In genomic region chr17:11735158-11735877, GRCm38 (mm10) we compare ENCODE assay signal across 20 mouse cellular contexts.
DNase-seq lines count a peak whose midpoint lies in the region; ATAC-seq lines count a peak whose summit lies in the region.
"Had no signal": no experiment of that assay in that cellular context is flagged by ENCODE, and none has a peak within 500 bp of the region (broad histone marks: within the 10 kb centered on the region; RNA-seq: fewer than 3 reads in every experiment).

No protein-coding gene starts in this region.

- 0 out of 2 replicates have a peak, but pooled peaks cover 2% of the 10 kb centered on the region for H3K4me1 ChIP-seq in lung, embryonic 16.5 days (replicated peaks; ENCODE audit: control insufficient read depth, insufficient read depth, low read length)
- peaks cover 10% of the 10 kb centered on the region for H3K4me1 ChIP-seq in midbrain, embryonic 11.5 days (ENCODE audit: control insufficient read depth, insufficient read depth, low read length)
- H3K4me1 ChIP-seq in midbrain, embryonic 15.5 days = peaks cover 12% of the 10 kb centered on the region
- peaks cover 2% of the 10 kb centered on the region; the same call in 1 of the 2 replicates for H3K4me1 ChIP-seq in forebrain, embryonic 14.5 days (ENCODE audit: control insufficient read depth, insufficient read depth, low read length)
- H3K4me1 ChIP-seq: embryonic facial prominence, embryonic 12.5 days had no signal

- H3K9ac ChIP-seq in lung, embryonic 16.5 days (ENCODE audit: low read length) = no peak overlapping the region
- no peak overlapping the region for H3K9ac ChIP-seq in midbrain, embryonic 11.5 days (ENCODE audit: low read length)
- no peak overlapping the region for H3K9ac ChIP-seq in midbrain, embryonic 15.5 days
- no peak overlapping the region for H3K9ac ChIP-seq in forebrain, embryonic 14.5 days (ENCODE audit: low read length)
- H3K9ac ChIP-seq: embryonic facial prominence, embryonic 12.5 days; heart, embryonic 13.5 days; hindbrain, embryonic 15.5 days had no signal

- no peak overlapping the region for H3K27ac ChIP-seq in lung, embryonic 16.5 days (ENCODE audit: low read length)
- no peak overlapping the region for H3K27ac ChIP-seq in midbrain, embryonic 11.5 days (ENCODE audit: low read depth, low read length)
- H3K27ac ChIP-seq in midbrain, embryonic 15.5 days = no peak overlapping the region
- no peak overlapping the region for H3K27ac ChIP-seq in forebrain, embryonic 14.5 days (ENCODE audit: low read depth, low read length)
- H3K27ac ChIP-seq: embryonic facial prominence, embryonic 12.5 days; heart, embryonic 13.5 days; hindbrain, embryonic 15.5 days had no signal

- peak; percentile 59 for ATAC-seq in lung, embryonic 16.5 days (ENCODE audit: low read depth)
- no peak for ATAC-seq in midbrain, embryonic 11.5 days (ENCODE audit: low FRiP score)
- no peak for ATAC-seq in midbrain, embryonic 15.5 days (replicated peaks)
- no peak for ATAC-seq in forebrain, embryonic 14.5 days
- ATAC-seq: CD4-positive, CD25-positive, alpha-beta regulatory T cell, adult 4 months; forebrain, embryonic 16.5 days had no signal

- no peaks in the 10 kb centered on the region for H3K9me3 ChIP-seq in lung, embryonic 16.5 days (ENCODE audit: control insufficient read depth, low read length)
- no peaks in the 10 kb centered on the region for H3K9me3 ChIP-seq in midbrain, embryonic 11.5 days (ENCODE audit: control insufficient read depth, low read length)
- no peaks in the 10 kb centered on the region for H3K9me3 ChIP-seq in midbrain, embryonic 15.5 days
- H3K9me3 ChIP-seq in forebrain, embryonic 14.5 days (replicated peaks; ENCODE audit: control insufficient read depth, low read length) = no peaks in the 10 kb centered on the region
- H3K9me3 ChIP-seq: embryonic facial prominence, embryonic 12.5 days; heart, embryonic 13.5 days; hindbrain, embryonic 15.5 days had no signal

- H3K4me2 ChIP-seq in lung, embryonic 16.5 days (ENCODE audit: low read depth, low read length) = no peak overlapping the region
- H3K4me2 ChIP-seq in midbrain, embryonic 11.5 days = no peak overlapping the region
- no peak overlapping the region for H3K4me2 ChIP-seq in midbrain, embryonic 15.5 days
- no peak overlapping the region for H3K4me2 ChIP-seq in forebrain, embryonic 14.5 days (ENCODE audit: low read length)
- H3K4me2 ChIP-seq: embryonic facial prominence, embryonic 12.5 days; heart, embryonic 13.5 days; hindbrain, embryonic 15.5 days had no signal

- DNase-seq in lung, postnatal 25 days (ENCODE audit: low spot score) = no peak
- peak; percentile 82 for DNase-seq in midbrain, embryonic 11.5 days (ENCODE audit: low spot score, missing footprints)
- peak; percentile 22 for DNase-seq in Muller cell, postnatal 12 days (ENCODE audit: inconsistent ontology term)
- DNase-seq in forebrain, embryonic 14.5 days (ENCODE audit: low spot score) = no peak
- no peak for DNase-seq in testis, postnatal 14 days (ENCODE audit: low spot score)
- DNase-seq: adrenal gland, adult 8-10 months; adrenal gland, postnatal 36 days; B cell, adult 2 months; cerebellum, adult 11 months; cerebellum, adult 8-10 months; cerebellum, postnatal 25 days; gastrocnemius, postnatal 10 days; heart, postnatal 36 days had no signal

- WGBS in lung, embryonic 16.5 days = 70% methylated on average over 12 of the region's 12 CpGs
- WGBS in midbrain, embryonic 11.5 days = 92% methylated on average over 12 of the region's 12 CpGs
- WGBS in midbrain, embryonic 15.5 days = 89% methylated on average over 12 of the region's 12 CpGs
- 75% methylated on average over 12 of the region's 12 CpGs for WGBS in forebrain, embryonic 14.5 days

- H3K4me3 ChIP-seq in lung, embryonic 16.5 days (ENCODE audit: low read length) = no peak overlapping the region
- H3K4me3 ChIP-seq in midbrain, embryonic 11.5 days (ENCODE audit: low read depth, low read length) = no peak overlapping the region
- no peak overlapping the region for H3K4me3 ChIP-seq in midbrain, embryonic 15.5 days
- no peak overlapping the region for H3K4me3 ChIP-seq in forebrain, embryonic 14.5 days (ENCODE audit: low read depth, low read length)
- H3K4me3 ChIP-seq: embryonic facial prominence, embryonic 12.5 days; heart, embryonic 13.5 days; hindbrain, embryonic 15.5 days had no signal

- H3K27me3 ChIP-seq in lung, embryonic 16.5 days (ENCODE audit: control insufficient read depth, insufficient read depth, low read depth, low read length) = no peaks in the 10 kb centered on the region
- H3K27me3 ChIP-seq in midbrain, embryonic 11.5 days (ENCODE audit: control insufficient read depth, insufficient read depth, low read length) = no peaks in the 10 kb centered on the region
- no peaks in the 10 kb centered on the region for H3K27me3 ChIP-seq in midbrain, embryonic 15.5 days (replicated peaks)
- H3K27me3 ChIP-seq in forebrain, embryonic 14.5 days (replicated peaks; ENCODE audit: control insufficient read depth, insufficient read depth, low read length) = no peaks in the 10 kb centered on the region
- H3K27me3 ChIP-seq: embryonic facial prominence, embryonic 12.5 days; heart, embryonic 13.5 days; hindbrain, embryonic 15.5 days had no signal

- no peaks in the 10 kb centered on the region for H3K36me3 ChIP-seq in lung, embryonic 16.5 days (ENCODE audit: control insufficient read depth, insufficient read depth, low read length)
- H3K36me3 ChIP-seq in midbrain, embryonic 11.5 days (ENCODE audit: control insufficient read depth, insufficient read depth, low read length) = no peaks in the 10 kb centered on the region
- H3K36me3 ChIP-seq in midbrain, embryonic 15.5 days (replicated peaks) = no peaks in the 10 kb centered on the region
- no peaks in the 10 kb centered on the region for H3K36me3 ChIP-seq in forebrain, embryonic 14.5 days (ENCODE audit: control insufficient read depth, insufficient read depth, low read length)
- H3K36me3 ChIP-seq: embryonic facial prominence, embryonic 12.5 days; heart, embryonic 13.5 days; hindbrain, embryonic 15.5 days had no signal

Comparison
In these comparisons a context has a peak if more than half of its experiments do, and no peak if none do; other contexts are left out.
1. DNase-seq: peak in midbrain, embryonic 11.5 days (single experiment) and Muller cell, postnatal 12 days (single experiment); none in lung, postnatal 25 days (single experiment), forebrain, embryonic 14.5 days (single experiment) and testis, postnatal 14 days (single experiment).